Mouse (Mus musculus) urinary bladder, adult 2 months (tissue): Measurements from ENCODE around the gene Nmnat2. TPM values are rescaled to one million over a fixed set of nuclear protein-coding genes. Genes with fewer than 3 reads are reported as not detected.
"Not testable (repeated sequence)": the region's sequence is repeated elsewhere in the genome, so short reads cannot be mapped to it uniquely, and the experiment has no call there.

ENCODE experiments used
- DNase-seq: peaks from one replicate; pipeline ENCODE4 v3.0.0; 2022; ENCODE audit warnings: low spot score
- polyA plus RNA-seq: library from polyadenylated mRNA; depleted of rRNA; stranded (reverse); fragments of >200 nt; gene quantifications from 2 replicates; pipeline ENCODE4 v1.2.3, GENCODE M21; 2012

Nmnat2 gene
- polyA plus RNA-seq, 1 experiment = 2.2 TPM

DNA sequence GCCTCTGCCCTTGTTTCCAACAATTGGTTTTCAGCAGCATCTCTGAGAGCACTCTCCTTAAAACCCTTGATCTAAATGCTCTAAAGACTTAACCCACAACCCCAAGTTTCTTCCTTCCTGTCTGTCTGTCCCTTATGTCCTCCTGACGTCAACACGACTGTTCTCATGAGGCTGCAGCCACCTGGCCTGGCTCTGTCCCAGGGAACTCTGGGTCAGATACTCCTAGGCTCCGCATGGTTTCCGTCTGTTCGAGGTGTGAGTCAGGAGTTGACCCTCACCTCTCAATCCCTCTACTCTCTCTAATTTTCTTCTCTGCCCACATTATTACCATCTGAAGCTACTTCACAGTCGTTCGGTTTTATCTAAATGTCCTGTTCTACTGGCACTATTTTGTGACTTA lies 103.5 kb downstream of the Nmnat2 start:
- no peak for DNase-seq

DNA sequence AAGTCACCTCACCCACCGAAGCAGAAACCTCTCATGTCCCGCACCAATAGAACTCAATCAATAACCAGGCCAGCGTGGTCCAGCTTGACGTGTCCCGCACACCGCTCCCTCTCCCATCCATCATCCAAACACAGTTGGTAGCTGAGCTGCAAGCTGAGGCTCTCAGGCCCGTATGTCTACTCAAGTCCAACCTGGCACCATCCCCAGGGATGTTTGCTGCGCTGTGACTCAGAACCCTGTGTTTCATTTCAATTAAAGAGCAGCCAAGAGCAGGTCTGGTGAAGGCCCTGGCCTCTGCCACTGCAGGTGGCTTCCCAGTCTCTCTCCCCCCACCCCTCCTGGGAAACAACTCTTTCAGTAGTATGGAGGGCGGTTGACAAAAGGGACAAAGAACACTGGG lies 104.8 kb downstream of the Nmnat2 start:
- DNase-seq = no peak

DNA sequence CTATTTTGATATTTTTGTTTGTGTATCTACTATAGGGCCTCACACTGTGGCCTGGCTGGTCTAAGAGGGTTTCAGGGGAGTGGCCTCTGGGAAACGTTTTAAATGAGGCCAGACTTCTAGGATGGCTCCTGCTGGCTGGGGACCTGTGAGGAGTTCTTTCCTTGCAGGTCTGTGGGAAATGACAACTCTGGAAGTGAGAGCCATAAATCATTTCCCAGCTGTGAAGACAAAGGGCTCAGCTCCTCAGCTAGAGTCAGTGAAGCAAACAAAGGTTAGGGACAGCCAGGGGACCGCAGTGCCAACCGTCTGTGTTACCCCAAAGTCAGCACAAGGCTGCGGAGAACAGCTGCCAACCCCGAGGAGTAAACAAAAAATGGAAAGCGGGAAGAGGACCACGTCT lies 107.8 kb downstream of the Nmnat2 start:
- no peak for DNase-seq

DNA sequence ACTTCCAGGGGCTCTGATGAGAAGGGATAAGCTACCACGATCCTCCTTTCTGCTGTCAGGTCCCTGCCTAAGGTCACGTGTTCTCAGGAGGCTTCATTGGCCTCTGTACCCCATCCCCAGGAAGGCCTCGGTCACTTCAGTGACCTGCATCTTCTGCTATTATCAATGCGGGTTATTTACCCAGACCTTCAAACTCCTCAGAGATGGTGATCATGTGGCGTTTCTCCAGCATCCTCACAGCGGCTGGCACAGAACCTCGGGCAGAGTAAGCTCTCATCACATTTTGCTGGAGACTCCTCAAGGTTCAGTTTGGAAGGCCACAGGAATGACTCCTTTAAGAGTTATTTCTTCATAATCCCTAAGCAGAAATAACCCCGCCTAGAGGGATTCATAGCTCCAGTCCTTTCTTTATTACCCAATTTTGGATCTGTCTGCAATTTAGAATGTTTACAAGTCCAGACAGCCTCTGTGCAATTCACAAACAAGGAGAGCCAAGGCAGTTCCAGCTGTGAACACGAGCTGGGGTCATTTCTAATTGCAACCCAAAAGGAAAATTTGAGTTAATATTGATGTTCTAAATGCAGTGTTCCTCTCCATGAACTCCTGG lies 110.1 kb downstream of the Nmnat2 start:
- DNase-seq = no peak

DNA sequence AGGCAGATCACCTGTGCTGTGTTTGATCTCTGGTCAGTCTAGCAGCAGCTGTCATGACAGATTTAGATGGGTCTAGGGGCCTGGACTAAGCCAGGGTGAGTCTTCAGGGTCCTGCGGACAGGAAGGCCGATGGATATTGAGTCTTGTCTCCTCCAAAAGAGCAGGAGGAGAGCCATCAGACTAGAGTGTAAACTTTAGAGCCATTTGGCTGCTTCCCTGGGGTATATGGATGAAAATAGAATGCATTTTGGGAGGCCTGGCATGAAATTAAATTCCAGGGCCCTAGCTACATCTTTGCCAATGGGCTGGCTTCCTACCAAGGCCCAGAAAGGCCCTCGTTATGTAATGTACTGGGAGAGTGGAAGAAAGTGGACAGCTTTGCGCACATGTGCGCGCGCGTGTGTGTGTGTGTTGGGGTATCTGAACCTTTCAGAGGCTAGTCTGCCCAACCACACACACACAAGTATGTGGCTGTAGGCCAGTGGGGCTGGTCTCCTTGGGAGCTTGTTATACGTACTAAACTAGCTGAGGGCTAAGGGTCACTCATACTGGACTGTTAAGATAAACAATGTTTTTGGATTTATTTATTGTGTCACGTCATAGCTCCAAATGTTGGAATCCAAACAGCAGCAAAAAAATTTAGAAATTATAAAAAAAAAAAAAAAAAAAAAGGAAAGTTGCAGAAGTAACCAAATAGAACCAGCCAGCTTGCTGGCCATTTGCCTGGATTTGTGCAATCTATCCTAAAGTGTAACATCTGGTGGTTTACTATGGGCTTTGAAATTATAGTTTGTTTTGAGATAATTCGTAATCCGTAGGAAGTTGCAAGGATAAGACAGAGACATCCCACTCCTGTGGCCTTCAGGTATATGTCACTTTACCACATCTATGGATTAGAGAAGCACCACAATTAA lies 110.9 kb downstream of the Nmnat2 start:
- DNase-seq = no peak

DNA sequence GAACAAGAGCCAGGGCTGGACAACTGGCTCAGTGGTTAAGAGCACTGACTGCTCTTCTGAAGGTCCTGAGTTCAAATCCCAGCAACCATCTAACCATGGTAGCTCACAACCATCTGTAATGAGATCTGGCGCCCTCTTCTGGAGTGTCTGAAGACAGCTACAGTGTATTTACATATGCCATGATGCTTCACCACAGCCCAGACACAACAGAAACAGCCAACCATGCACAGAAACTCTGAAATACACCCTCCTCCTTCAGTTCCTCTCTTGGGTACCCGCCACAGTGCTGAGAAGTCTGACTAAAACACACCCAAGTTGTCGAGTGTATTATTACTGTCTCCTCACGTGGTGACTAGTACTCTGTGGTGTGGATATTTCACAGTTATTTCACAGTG lies 111.6 kb downstream of the Nmnat2 start:
- DNase-seq = no peak

DNA sequence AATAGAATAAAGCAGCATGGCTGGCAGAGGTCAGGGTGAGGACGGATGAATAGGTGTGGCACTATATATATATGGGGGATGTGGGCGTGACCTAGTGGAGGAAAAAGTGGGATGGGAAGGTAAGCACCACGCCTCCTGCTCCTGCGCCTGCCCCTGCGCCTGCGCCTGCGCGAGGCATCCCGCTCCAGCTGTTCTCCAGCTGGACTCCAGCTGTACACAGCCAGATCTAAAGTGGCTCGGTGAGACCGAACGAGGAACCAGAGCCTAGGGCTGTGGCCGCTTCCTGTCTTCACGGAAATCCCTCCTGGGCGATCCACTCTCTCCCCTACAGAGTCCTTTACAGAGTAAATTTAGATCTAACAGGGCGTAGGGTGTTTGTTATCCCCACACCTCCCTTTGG lies 116.8 kb downstream of the Nmnat2 start:
- DNase-seq = no peak

DNA sequence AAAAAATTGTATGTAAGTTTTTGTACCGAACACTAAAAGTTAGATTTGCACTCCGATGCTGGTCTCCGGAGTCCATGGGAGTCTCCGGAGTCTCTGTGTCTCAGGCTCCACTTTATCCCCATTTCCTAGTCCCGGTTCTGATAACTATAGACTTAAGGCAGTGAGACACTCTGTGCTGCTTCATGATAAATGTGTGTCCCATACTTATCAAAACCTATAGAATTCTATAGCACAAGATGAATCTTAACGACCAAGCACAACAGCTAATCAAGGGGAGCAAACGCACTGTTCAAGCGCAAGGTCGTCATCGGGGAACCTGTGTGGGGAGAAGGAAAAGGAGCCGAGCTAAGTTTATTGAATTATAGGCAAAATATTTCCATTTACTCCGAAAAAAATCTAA lies 117.2 kb downstream of the Nmnat2 start:
- DNase-seq = no peak

DNA sequence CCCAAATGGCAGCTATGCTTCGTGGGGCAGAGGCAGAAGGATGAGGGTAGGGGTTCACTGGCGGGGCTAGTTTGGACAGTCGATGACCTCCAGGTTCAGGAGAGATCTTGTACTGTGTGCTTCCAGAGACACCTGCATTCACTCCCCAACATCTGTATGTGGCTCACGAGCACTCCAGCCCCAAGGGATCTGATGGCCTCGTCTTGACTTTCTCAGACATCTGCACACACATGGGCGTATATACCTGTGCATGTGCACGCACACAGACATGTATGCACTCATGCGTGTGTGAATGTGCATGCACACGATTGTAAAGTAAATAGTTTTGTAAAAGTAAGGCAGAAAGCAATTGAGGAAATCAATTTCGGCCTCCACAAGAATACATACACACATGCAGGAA lies 117.9 kb downstream of the Nmnat2 start:
- DNase-seq = no peak

DNA sequence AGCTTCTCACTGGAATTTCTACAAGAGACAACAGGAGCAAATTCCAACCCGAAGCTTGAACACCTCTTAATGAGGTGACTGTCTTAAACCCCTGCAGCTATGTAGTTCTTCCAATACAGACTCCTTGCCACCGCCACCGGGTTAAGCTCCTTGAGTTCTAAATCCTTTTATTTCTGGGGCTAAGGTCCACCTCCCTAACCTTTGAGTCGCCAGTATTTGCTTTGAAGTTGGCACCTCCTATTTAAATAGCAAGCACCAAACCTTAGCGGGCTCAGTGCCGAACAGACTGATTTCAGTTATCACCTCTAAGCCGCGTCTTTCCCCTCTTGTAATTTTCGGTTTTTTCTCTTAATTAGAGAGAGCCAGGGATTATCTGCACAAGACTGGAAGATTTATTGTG lies 118.6 kb downstream of the Nmnat2 start:
- DNase-seq = no peak

DNA sequence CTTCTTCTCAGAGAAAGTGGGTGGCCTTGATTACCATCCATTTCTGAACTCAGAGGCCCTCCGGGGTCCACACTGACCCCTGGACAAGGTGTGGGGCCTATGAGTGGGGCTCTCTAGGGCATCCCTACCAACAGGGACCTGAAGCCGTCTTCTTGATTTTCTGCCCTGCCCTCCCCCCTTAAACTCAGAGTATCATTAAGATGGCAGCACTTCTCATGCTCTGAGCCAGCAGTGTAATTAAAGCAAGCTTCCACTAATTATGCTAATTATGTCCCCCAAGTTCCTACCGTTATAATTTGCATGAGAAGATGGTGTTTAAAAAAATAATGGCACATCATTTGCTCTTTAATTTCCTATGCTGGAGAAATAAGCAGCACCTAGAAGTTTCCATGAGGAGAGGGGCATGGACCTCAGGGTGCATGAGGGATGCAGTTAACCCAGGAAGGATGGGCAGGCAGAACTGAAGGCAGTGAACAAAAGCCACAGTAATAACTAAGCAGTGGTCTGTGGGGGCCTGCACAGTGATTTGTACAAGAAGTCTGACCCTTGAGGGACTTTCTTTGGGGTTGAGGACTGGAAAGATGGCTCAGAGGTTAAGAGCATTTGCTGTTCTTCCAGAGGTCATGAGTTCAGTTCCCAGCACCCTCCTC lies 120.4 kb downstream of the Nmnat2 start:
- DNase-seq = no peak

DNA sequence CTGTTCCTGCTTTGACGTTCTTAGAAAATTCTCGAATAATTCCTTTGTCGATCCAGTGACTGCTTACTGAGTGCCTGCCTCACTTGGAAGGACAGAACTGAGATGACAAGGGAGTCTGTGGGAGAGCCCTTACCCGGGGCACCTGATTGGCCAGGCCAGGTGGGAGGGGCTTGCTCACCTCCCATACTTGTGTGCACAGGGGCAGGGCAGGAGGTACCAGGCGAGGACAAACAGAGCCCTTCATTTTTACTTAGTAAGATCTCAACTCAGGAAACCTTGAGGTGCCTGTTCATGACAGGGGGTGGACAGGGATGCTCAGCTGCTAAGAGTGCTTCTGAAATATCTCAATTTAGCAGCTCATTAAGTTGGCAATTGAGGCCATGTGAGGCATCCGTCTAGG lies 121.2 kb downstream of the Nmnat2 start:
- DNase-seq = no peak

DNA sequence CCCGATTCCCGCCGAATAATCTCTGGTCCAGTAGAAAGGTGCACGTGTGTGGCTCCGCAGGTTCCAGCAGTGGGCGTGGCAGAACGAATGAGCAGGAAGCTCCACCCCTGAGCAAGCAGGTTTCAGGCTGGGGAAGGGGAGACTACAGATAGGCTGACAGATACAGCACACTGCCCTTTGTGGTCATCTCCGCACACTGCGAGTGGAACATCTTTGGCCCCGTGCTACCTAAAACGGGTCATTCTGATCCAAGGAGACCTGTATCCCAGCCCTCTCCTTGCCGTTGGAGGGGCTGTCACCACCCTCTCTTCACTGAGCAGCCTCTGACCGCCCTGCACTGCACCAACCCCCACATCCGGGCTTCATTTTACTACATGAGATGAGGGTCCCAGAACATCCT lies 128.4 kb downstream of the Nmnat2 start:
- not testable (repeated sequence) for DNase-seq

DNA sequence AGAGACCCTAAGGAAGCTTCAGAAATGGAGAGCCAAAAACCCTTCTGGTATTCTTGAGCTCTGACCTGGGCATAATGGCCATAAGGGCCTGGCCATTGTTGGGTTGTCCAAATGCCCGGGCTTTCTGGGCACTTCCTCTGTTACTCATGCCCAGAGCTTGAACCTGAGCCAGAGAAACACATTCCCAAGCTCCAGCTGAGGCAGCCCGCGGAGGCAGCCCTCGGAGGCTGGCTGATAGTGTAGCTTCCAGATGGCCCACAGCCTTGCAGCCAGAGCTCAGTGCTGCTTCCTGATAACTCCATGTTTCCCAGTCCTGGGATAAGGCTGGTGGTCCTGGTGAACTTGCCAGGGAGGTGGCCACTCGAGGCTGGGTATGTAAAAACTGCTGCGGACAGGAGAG lies 129.4 kb downstream of the Nmnat2 start:
- DNase-seq = no peak

DNA sequence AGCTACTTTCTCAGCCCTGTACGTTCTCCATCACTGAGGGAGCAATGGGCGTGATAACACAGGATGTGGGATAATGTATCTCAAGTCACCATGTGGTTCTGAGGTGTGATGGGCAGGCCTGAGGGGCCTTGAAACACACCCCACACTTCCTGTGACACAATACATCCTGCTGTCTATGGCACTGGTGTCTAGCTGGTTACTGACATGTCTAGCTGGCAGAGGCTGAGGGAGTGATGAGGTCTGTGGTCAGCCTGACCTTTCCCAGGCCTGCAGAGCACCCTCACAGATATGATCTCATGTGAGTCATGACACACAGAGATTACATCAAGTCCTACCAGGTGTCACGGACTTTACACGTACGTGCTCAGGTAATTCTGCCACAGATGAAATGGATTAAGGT lies 130.4 kb downstream of the Nmnat2 start:
- DNase-seq = no peak

DNA sequence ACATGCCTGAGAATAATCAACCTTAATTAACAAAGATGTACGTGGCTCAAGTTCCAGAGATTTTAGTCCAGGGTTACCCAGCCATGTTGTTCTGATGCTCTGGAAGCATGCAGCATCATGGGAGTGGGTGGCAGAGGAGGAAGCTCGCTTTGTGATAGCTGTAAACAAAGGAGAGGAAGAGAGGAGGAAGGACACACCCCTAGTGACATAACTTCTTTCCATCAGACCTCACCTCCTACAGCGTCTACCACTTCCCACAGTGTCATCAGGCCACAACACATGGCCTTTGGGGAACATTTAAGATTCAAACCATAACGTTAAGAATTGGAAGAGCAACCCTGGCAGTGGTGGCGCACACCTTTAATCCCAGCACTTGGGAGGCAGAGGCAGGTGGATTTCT lies 133.0 kb downstream of the Nmnat2 start:
- DNase-seq = no peak

DNA sequence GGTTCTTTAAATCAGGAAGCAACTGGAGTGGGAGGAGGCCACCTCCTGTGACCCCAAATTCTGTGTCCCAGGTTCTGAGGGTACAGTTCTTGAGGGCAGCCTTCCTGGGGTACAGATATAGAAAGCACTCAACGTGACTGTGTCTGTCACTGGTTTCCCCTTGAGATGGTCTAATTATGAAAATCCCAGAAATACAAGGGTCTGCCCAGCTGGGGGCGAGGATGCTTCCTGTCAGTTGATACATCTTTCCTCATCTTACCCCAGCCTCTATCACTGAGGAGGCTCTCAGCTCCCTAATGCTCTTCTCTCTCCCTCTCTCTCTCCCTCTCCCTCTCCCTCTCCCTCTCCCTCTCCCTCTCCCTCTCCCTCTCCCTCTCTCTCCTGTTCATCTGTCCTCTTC lies 135.3 kb downstream of the Nmnat2 start:
- no peak for DNase-seq

DNA sequence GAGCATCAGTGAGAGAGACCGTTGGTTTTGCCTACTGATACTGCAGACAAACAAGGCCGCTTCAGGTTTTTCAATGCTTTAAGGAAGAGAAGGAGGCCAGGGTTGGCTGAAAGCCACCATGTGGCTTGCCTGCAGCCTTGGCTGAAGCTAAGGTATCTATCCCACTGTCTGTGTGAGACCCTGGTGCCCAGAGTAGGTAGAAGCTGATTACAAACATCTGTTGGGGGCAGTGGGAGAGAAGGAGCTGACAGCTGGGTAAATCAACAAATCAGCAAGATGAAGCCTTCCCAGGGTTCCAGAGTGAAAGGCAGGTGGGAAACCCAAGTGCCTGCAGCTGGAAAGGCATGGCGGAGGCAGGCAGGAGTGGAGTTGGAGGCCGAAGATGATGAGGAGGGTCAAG lies 136.0 kb downstream of the Nmnat2 start:
- DNase-seq = no peak

DNA sequence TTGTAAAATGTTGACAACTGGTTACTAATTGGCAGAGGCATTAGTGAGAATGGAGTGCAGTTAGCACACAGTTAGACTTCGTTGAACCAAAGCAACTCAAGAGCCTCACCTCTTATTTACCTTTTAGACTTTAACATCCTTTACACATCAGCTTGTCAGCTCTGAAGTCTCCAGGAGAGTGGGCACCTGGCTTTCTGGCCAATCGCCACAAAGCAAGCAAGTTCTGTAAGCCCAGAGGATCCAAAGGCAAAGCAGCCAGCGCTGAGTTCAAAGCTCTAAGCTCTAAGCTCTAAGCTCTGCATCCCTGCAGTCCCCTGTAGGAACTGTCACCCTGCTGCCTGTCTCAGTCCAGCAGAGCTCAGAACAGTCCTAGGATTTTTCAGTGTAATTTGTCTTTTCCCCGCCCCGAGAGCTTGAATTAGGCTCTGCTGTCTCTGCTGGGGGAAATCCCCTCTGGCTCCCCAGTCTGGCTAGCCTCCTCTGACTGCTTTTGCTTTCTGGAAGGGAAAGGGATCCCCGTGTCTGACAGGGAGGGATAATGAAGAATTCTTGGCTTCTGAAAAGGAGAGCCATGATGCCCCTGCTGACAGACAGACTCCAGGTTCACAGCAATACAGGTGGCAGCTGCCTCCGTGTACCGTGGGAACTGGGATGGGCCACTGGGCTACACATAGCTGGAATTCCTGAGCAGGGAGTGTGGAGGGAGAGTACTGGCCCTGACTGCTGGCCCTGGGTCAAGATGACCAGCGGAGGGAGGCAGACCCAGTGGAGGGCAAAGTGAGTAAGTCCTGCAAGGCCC lies 136.8 kb downstream of the Nmnat2 start:
- no peak for DNase-seq

DNA sequence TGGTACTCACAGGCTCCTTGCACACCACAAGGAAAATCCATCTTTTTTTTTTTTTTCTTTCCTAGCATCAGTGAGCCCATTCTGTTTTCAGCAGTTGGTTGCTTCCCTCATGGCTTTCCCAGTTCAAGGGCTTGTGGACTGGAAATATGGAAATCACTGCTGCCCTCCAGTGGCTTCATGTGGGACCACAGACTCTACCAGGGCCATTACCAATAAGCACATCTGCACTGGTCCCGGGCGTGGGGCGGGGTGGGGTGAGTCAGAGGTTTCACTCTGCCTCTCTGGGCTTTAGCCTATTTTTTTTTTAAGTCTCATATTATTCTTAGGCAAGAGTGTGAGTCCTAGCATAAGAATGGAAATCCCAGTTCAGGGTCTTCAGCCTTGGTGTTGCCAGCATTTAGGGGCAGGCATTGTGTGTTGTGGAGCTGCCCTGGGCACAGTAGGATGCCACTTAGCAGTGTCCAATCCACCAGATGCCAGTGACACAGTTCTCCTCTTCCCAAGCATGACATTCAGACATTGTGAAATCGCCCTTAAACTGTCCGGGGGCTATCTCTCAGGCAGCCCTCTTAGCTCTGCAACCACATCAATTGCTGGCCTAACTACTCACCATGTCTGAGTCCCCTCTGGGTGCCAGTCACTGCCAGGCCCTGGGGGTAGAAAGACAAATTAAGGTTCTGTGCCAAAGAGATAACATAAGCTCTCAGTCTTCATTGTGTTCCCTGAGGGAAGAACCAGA lies 137.6 kb downstream of the Nmnat2 start:
- no peak for DNase-seq

DNA sequence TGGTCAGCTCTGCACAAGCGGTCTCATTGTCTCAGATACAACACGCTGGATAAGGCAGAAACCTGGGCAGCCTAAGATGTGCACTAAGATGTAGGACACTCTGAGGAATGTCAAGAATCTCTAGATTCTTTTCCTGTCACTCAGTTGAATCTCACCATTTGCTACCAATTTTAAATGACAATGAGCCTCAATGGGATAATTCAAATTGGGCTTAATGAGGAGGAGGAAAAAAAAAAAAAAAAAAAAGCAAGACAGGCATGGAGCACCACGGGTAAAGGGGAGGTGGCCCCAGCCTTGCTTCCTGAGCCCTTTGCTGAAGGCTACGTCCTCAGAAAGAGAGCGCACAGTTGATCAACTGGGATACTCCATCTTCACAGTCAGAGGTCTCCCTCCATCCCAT lies 138.4 kb downstream of the Nmnat2 start:
- DNase-seq = no peak

DNA sequence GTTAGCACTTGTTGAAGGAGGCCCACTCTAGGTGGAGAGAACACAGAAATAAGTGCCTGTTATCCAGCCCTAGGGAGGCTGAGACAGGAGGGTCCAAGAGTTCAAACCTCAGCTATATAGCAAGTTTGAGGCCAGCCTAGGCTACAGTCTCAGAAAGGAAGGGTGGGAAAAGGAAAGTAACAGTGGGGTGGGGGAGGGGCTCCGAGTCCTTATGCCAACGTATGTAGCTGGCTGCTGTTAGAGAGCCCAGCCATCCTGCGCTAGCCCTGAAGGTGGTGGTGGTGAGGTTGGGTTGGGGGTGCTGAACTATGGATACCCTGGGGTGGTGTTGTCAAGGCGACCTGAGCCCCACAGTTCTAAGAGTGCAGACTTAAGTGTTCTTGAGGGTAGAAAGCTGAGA lies 138.8 kb downstream of the Nmnat2 start:
- no peak for DNase-seq
